Mouse (Mus musculus) midbrain, embryonic 16.5 days (tissue): ENCODE results near the gene BC024978. TPM values are rescaled to one million over a fixed set of nuclear protein-coding genes. Genes with fewer than 3 reads are reported as not detected.
A peak's percentile ranks its signal among the peaks of the same experiment; 100 is the strongest.

Source experiments
- ATAC-seq: fragments of 200-750 bp; cut with Nextera tagmentation; 2 replicates; pipeline ENCODE4 v1.8.0; 2017; ENCODE audit warnings: moderate TSS enrichment
- H3K27ac ChIP-seq: fragments of 300-500 bp; sonication (generic); 2 replicates; pipeline ENCODE4 v1.5.1; 2014; ENCODE audit warnings: mild to moderate bottlenecking, low read length, mixed read lengths
- H3K27me3 ChIP-seq: fragments of 300-500 bp; sonication (generic); 2 replicates; pipeline ENCODE4 v1.6.1; 2014; ENCODE audit warnings: low read depth, low read length, mixed read lengths; ENCODE audit not compliant: control insufficient read depth, insufficient read depth
- H3K36me3 ChIP-seq: fragments of 300-500 bp; sonication (generic); 2 replicates; pipeline ENCODE4 v1.6.1; 2014; ENCODE audit warnings: mild to moderate bottlenecking, low read length, moderate library complexity, mixed read lengths; ENCODE audit not compliant: control insufficient read depth, insufficient read depth
- H3K4me1 ChIP-seq: fragments of 300-500 bp; sonication (generic); 2 replicates; pipeline ENCODE4 v1.6.1; 2014; ENCODE audit warnings: mild to moderate bottlenecking, low read length, mixed read lengths; ENCODE audit not compliant: control insufficient read depth, insufficient read depth
- H3K4me2 ChIP-seq: fragments of 300-500 bp; sonication (generic); 2 replicates; pipeline ENCODE4 v1.6.1; 2014; ENCODE audit warnings: mild to moderate bottlenecking, low read length, mixed read lengths
- H3K4me3 ChIP-seq: fragments of 300-500 bp; sonication (generic); 2 replicates; pipeline ENCODE4 v1.5.1; 2014; ENCODE audit warnings: low read depth, mild to moderate bottlenecking, low read length, moderate library complexity, mixed read lengths
- H3K9ac ChIP-seq: fragments of 300-500 bp; sonication (generic); 2 replicates; pipeline ENCODE4 v1.6.1; 2014; ENCODE audit warnings: low read depth, low read length, mixed read lengths
- H3K9me3 ChIP-seq: fragments of 300-500 bp; sonication (generic); replicated peaks from 2 replicates; pipeline ENCODE4 v1.6.1; 2014; ENCODE audit warnings: mild to moderate bottlenecking, low read length, mixed read lengths; ENCODE audit not compliant: control insufficient read depth, poor library complexity, severe bottlenecking
- WGBS: fragments of 180-500 bp; shearing (Covaris S2); extraction: QIAGEN DNeasy Blood & Tissue Kit; methylation state at CpG from one replicate; pipeline ENCODE4 v1.1.7; 2014; 5-methylcytosine and 5-hydroxymethylcytosine counted together
- polyA plus RNA-seq: library from polyadenylated mRNA; unstranded; fragments of >200 nt; fragmentation: Nextera tagmentation; extraction: Ambion mirVana; gene quantifications from 2 replicates; pipeline ENCODE4 v1.2.1, GENCODE M21; 2015

Gene BC024978
- polyA plus RNA-seq, 1 experiment from 2014 or later, result 4.1 TPM

GRCm38 (mm10) chr7:27168371-27168770 is 27.2 kb upstream of the BC024978 start:
- 93% methylated on average over 5 of the region's 5 CpGs for WGBS
- Histone ChIP-seq H3K27ac (no peak overlapping the region), H3K4me2 (no peak overlapping the region), H3K4me3 (no peak overlapping the region), H3K9me3 (no peaks in the 10 kb centered on the region), H3K9ac (no peak overlapping the region), H3K27me3 (no peaks in the 10 kb centered on the region), H3K4me1 (peaks cover 31% of the 10 kb centered on the region), H3K36me3 (peaks cover 30% of the 10 kb centered on the region)
- no peak for ATAC-seq

DNA sequence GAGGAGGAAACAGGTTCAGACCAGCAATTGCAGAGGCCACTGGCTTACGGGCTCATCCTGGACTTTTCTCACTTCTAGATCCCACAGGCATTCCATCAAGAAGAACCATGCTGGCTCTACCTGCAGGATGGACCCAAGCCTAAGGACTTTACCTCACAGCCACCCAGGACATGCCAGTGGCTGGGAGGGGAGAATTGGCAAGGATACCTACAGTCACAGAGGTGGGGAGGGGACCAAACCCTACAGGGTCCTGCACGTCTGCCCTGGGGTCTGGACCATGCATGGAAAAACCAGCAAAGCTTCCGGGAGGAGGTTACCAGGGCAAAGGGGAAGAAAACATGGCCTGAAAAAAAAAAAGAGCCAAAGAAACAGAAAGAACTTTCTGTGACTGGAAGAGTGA is 24.6 kb upstream of the BC024978 start:
- H3K9me3 ChIP-seq, result no peaks in the 10 kb centered on the region
- no peak for ATAC-seq
- H3K9ac ChIP-seq, result no peak overlapping the region
- peaks cover 7% of the 10 kb centered on the region for H3K4me1 ChIP-seq
- 98% methylated on average over 3 of the region's 3 CpGs for WGBS
- no peak overlapping the region for H3K27ac ChIP-seq
- H3K27me3 ChIP-seq, result no peaks in the 10 kb centered on the region
- H3K4me3 ChIP-seq, result no peak overlapping the region
- H3K4me2 ChIP-seq, result no peak overlapping the region
- H3K36me3 ChIP-seq, result peaks cover 25% of the 10 kb centered on the region

DNA sequence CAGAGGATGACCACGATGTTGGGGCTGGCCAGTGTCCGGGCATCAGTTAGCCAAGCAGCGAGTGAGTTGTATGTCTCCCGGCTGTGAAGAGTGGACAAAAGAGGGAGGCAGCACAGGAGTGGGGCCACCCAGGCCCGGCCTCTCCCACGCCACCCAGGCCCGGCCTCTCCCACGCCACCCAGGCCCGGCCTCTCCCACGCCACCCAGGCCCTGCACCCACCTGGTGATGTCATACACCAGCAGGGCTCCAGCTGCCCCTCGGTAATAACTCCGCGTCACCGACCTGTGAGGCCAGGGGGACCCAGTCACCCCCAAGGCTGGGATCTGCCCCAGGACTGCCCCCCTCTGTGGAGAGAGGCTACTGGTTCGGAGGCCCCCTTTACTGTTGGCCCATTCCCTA is 21.1 kb upstream of the BC024978 start:
- Histone ChIP-seq H3K4me2 (no peak overlapping the region), H3K4me3 (no peak overlapping the region), H3K9me3 (no peaks in the 10 kb centered on the region), H3K4me1 (peaks cover 9% of the 10 kb centered on the region), H3K27me3 (no peaks in the 10 kb centered on the region), H3K36me3 (peaks cover 23% of the 10 kb centered on the region), H3K9ac (no peak overlapping the region), H3K27ac (no peak overlapping the region)
- no peak for ATAC-seq
- WGBS, result 96% methylated on average over 15 of the region's 15 CpGs

GRCm38 (mm10) chr7:27174896-27175295 is 20.7 kb upstream of the BC024978 start:
- Histone ChIP-seq H3K27ac (no peak overlapping the region), H3K27me3 (no peaks in the 10 kb centered on the region), H3K36me3 (peaks cover 23% of the 10 kb centered on the region), H3K4me2 (no peak overlapping the region), H3K4me1 (peaks cover 9% of the 10 kb centered on the region), H3K9ac (no peak overlapping the region), H3K9me3 (no peaks in the 10 kb centered on the region), H3K4me3 (no peak overlapping the region)
- ATAC-seq, result no peak
- 95% methylated on average over 7 of the region's 7 CpGs for WGBS

DNA sequence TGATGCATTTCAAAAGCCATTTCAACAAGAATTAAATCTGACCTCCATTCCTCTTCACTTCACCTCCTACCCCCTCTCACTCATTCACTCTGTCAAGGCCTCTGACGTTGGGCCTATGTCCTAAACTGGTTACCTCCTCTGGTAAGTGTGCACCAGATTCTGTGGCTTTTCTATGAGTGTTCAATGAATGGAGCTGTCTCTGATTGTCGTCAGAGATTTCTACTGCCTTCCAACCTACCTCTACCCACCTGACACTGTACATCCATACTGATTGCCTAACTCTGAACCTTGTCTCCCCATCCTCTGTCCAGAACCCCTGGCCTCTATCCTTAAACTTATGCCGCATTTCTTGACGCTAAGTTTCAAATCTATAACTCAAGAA is 17.6 kb upstream of the BC024978 start:
- ATAC-seq, result peak; percentile 12; the same call in 1 of the 2 replicates
- Histone ChIP-seq H3K4me1 (peaks cover 9% of the 10 kb centered on the region), H3K27me3 (no peaks in the 10 kb centered on the region), H3K36me3 (0 out of 2 replicates have a peak, but pooled peaks cover 5% of the 10 kb centered on the region), H3K27ac (peak overlapping the region; percentile 84), H3K4me3 (peak overlapping the region; percentile 53), H3K9me3 (no peaks in the 10 kb centered on the region), H3K4me2 (peak overlapping the region; percentile 64), H3K9ac (peak overlapping the region; percentile 50)
- 19% methylated on average over 4 of the region's 4 CpGs for whole genome bisulfite sequencing

DNA sequence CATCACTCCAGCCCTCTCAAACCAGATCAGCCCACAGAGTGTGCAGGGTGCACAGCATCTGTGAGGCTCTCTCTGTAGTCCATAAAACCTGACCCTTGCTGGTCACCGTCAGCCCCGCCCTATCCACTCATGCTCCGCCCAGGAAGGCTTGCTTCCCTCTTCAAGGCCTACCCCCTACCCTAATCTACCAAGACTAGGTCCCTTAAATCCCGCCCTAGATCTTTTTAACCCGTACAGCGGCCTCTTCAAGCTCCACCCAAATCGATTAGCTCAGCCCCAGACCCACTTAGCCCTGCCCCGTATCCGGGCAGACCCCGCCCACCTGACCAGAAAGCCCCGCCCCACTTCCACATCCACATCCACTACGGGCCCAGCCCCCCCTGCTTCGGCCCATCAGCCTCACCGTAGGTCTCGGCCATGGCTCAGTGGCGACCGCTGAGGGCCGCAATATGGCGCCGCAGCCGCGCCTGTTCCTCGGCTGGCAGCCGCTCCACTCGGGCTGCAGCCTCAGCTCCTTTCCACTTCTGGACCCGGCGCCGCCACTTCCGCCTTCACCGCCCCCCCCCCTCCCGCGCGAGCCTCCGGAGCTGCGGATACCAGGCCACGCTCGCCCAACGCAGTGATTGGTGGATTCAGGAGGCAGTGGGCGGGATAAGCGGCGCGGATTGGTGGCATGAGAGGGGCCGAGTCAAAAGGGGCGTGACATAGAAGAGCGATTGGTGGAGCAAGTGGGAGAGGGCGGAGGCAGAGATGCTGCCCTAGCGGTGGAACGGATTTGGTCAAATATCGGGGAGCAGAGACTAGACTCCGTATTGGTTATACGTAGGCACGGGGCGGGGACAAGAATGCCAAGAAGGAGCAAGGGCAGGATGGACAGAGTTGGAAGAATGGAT is 17.0 kb upstream of the BC024978 start, which contains the start of gene Rab4b:
Rab4b (minus strand) TSS at position 573 of the 893 bp plus-strand sequence.
- 0% methylated on average over 53 of the region's 53 CpGs for WGBS
- Histone ChIP-seq H3K27me3 (no peaks in the 10 kb centered on the region), H3K9ac (peak within 1 kb of the TSS; percentile 59), H3K4me3 (peak within 1 kb of the TSS; percentile 53), H3K4me2 (peak within 1 kb of the TSS; percentile 64), H3K36me3 (0 out of 2 replicates have a peak, but pooled peaks cover 2% of the 10 kb centered on the region), H3K4me1 (peaks cover 9% of the 10 kb centered on the region), H3K27ac (peak within 1 kb of the TSS; percentile 84), H3K9me3 (no peaks in the 10 kb centered on the region)
- peak; percentile 97 for ATAC-seq

GRCm38 (mm10) chr7:27179217-27179918 is 16.2 kb upstream of the BC024978 start:
- WGBS, result 47% methylated on average over 16 of the region's 16 CpGs
- H3K4me3 ChIP-seq, result peak overlapping the region; percentile 53

GRCm38 (mm10) chr7:27180036-27180435 is 15.5 kb upstream of the BC024978 start:
- no peaks in the 10 kb centered on the region for H3K9me3 ChIP-seq
- H3K4me2 ChIP-seq, result no peak overlapping the region
- H3K27ac ChIP-seq, result 0 out of 2 replicates have a peak overlapping the region, but pooled peaks have one; percentile 0
- H3K36me3 ChIP-seq, result peaks cover 6% of the 10 kb centered on the region; the same call in 1 of the 2 replicates
- H3K4me3 ChIP-seq, result no peak overlapping the region
- no peak overlapping the region for H3K9ac ChIP-seq
- 41% methylated on average over 5 of the region's 5 CpGs for WGBS
- H3K27me3 ChIP-seq, result no peaks in the 10 kb centered on the region
- H3K4me1 ChIP-seq, result peaks cover 9% of the 10 kb centered on the region
- ATAC-seq, result no peak

More at GRCm38 (mm10) chr7:27179217-27179918, 16.2 kb upstream of the BC024978 start:
- 0 out of 2 replicates have a peak, but pooled peaks cover 2% of the 10 kb centered on the region for H3K36me3 ChIP-seq
- H3K27me3 ChIP-seq, result no peaks in the 10 kb centered on the region
- peak overlapping the region; percentile 80 for H3K27ac ChIP-seq
- peaks cover 9% of the 10 kb centered on the region for H3K4me1 ChIP-seq
- ATAC-seq, result no peak
- peak overlapping the region; percentile 59 for H3K9ac ChIP-seq
- no peaks in the 10 kb centered on the region for H3K9me3 ChIP-seq
- H3K4me2 ChIP-seq, result peak overlapping the region; percentile 54
